Mouse (Mus musculus) small intestine, adult 2 months (tissue): ENCODE measurements around the gene Jak1.

Experiments used
- CTCF ChIP-seq: fragments of 200-500 bp; IDR thresholded peaks from 2 replicates; pipeline ENCODE4 v1.5.1; 2012; ENCODE audit warnings: low read depth, mild to moderate bottlenecking, control low read depth, inconsistent platforms, low read length, moderate library complexity, mixed read lengths; ENCODE audit not compliant: insufficient replicate concordance, insufficient read length; ENCODE audit errors: extremely low read depth
- POLR2A ChIP-seq: fragments of 200-500 bp; IDR thresholded peaks from 2 replicates; pipeline ENCODE4 v1.6.1; 2012; ENCODE audit warnings: low read depth, mild to moderate bottlenecking, control low read depth, inconsistent platforms, low read length, moderate library complexity

DNA sequence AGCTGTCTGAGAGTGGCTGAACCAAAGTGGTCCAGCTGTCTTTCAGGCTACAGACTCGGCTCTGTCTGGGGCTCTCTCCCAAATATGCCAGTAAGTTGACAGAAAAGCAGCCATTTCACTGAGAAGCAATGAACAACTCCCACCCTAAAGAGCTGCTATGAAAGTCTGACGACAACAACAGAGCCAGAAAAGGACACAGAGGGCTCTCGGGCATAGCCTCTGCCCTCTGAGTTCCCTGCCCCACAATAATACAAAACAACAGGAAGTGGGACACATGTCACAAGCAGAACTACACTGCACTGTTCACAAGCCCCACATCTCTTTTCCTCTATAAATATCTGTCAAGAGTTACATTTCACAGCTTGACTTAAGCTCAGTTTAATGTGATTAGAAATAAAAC, 79.9 kb downstream of the Jak1 start:
- TF ChIP-seq POLR2A (no peak), CTCF (no peak)
